Mouse (Mus musculus) C2C12 (cell line): ENCODE results near the gene Emp3.

ENCODE experiments used
- CEBPB ChIP-seq: IDR thresholded peaks from one replicate; pipeline ENCODE4 v1.6.1; 2011; ENCODE audit warnings: low read depth, mild to moderate bottlenecking, control low read depth, moderate library complexity
- CTCF ChIP-seq: IDR thresholded peaks from one replicate; pipeline ENCODE4 v1.5.1; 2011; ENCODE audit not compliant: control insufficient read depth, insufficient read depth, insufficient read length
- MYOG ChIP-seq: IDR thresholded peaks from one replicate; pipeline ENCODE4 v1.6.1; 2011; ENCODE audit not compliant: control insufficient read depth, insufficient read length; ENCODE audit errors: extremely low read depth

- TF ChIP-seq CEBPB (no peak), CTCF (no peak), MYOG (no peak)
Observed at GRCm38 (mm10) chr7:45922928-45923761, 1.9 kb upstream of the Emp3 start.
